Mouse (Mus musculus) hindbrain, embryonic 11.5 days (tissue): Measurements from ENCODE around the gene Magi2. TPM values are rescaled to one million over a fixed set of nuclear protein-coding genes. Genes with fewer than 3 reads are reported as not detected.

Experiments used
- ATAC-seq: fragments of 200-750 bp; cut with Nextera tagmentation; 2 replicates; pipeline ENCODE4 v1.8.0; 2017; ENCODE audit warnings: mild to moderate bottlenecking, moderate TSS enrichment, moderate library complexity; ENCODE audit not compliant: low FRiP score
- DNase-seq: peaks from one replicate; pipeline ENCODE4 v3.0.0-alpha.2; 2015; ENCODE audit warnings: low spot score
- H3K27ac ChIP-seq: fragments of 300-500 bp; sonication (generic); 2 replicates; pipeline ENCODE4 v1.5.1; 2014; ENCODE audit warnings: mild to moderate bottlenecking, low read depth, low read length
- H3K27me3 ChIP-seq: fragments of 300-500 bp; sonication (generic); 2 replicates; pipeline ENCODE4 v1.6.1; 2014; ENCODE audit warnings: mild to moderate bottlenecking, low read length, moderate library complexity, mixed read lengths; ENCODE audit not compliant: control insufficient read depth, insufficient read depth
- H3K36me3 ChIP-seq: fragments of 300-500 bp; sonication (generic); 2 replicates; pipeline ENCODE4 v1.6.1; 2014; ENCODE audit warnings: mild to moderate bottlenecking, low read length, moderate library complexity, mixed read lengths; ENCODE audit not compliant: control insufficient read depth, insufficient read depth
- H3K4me1 ChIP-seq: fragments of 300-500 bp; sonication (generic); replicated peaks from 2 replicates; pipeline ENCODE4 v1.6.1; 2014; ENCODE audit warnings: low read length, mixed read lengths; ENCODE audit not compliant: control insufficient read depth, insufficient read depth
- H3K4me2 ChIP-seq: fragments of 300-500 bp; sonication (generic); replicated peaks from 2 replicates; pipeline ENCODE4 v1.6.1; 2014; ENCODE audit warnings: mild to moderate bottlenecking, low read depth, low read length
- H3K4me3 ChIP-seq: fragments of 300-500 bp; sonication (generic); 2 replicates; pipeline ENCODE4 v1.5.1; 2014; ENCODE audit warnings: low read depth, low read length
- H3K9ac ChIP-seq: fragments of 300-500 bp; sonication (generic); 2 replicates; pipeline ENCODE4 v1.6.1; 2014; ENCODE audit warnings: low read depth, low read length
- H3K9me3 ChIP-seq: fragments of 300-500 bp; sonication (generic); 2 replicates; pipeline ENCODE4 v1.6.1; 2016; ENCODE audit warnings: low read length; ENCODE audit not compliant: control insufficient read depth
- WGBS: fragments of 180-500 bp; shearing (Covaris S2); extraction: QIAGEN DNeasy Blood & Tissue Kit; methylation state at CpG from one replicate; pipeline ENCODE4 v1.1.7; 2014; 5-methylcytosine and 5-hydroxymethylcytosine counted together
- polyA plus RNA-seq: library from polyadenylated mRNA; unstranded; fragments of >200 nt; fragmentation: Nextera tagmentation; extraction: Ambion mirVana; gene quantifications from 2 replicates; pipeline ENCODE4 v1.2.1, GENCODE M21; 2014

Magi2 gene
- polyA plus RNA-seq, 1 experiment from 2014 or later, result 8.7 TPM

DNA sequence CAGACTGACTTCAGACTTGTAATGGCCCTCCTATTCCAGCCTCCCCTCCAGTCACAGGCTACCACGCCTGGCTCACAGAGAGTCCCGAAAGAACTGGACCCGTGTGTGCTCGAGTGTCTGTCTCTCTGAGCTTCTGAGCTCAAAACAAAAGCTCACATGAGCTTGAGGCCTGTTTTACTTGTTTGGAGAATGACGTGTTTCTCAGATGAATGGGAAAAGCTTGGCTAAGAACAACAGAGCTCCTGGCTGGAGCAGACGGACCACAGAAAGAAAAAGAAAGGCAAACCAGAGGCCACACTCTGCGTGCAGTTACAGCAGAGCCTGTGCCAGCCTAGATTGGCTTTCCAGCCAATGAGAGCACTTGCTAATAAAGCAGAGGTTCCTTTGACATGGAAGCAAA lies 1524.9 kb downstream of the Magi2 start:
- Histone ChIP-seq H3K9me3 (no peaks in the 10 kb centered on the region), H3K4me1 (no peaks in the 10 kb centered on the region; the same call in 1 of the 2 replicates), H3K4me2 (no peak overlapping the region), H3K4me3 (no peak overlapping the region), H3K9ac (no peak overlapping the region), H3K36me3 (no peaks in the 10 kb centered on the region), H3K27me3 (no peaks in the 10 kb centered on the region), H3K27ac (no peak overlapping the region)
- WGBS, result 56% methylated on average over 7 of the region's 7 CpGs
- DNase-seq, result no peak
- peak; percentile 42; the same call in 1 of the 2 replicates for ATAC-seq

DNA sequence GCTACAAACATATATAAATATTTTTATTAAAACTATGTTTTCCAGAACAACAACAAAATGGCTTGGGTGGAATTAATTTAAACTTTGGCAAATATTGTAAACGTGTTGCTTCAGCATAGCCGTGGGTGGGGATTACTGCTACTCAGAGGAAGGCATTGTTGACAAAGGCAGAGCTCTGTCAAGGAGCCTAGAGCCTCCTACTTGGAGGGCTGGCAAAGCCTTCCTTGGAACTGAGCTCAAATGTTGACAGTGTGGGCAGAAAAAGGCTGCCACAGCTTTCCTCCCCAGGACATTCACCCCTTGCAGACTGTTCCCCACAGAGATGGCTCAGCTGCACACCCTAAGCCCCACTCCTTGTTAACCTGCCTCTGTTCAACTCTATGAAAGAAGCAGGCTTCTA lies 1526.3 kb downstream of the Magi2 start:
- no peak overlapping the region for H3K27ac ChIP-seq
- no peaks in the 10 kb centered on the region; the same call in 1 of the 2 replicates for H3K4me1 ChIP-seq
- no peak overlapping the region for H3K9ac ChIP-seq
- no peak for DNase-seq
- no peak overlapping the region for H3K4me2 ChIP-seq
- no peaks in the 10 kb centered on the region for H3K36me3 ChIP-seq
- 59% methylated on average over 2 of the region's 2 CpGs for WGBS
- no peaks in the 10 kb centered on the region for H3K9me3 ChIP-seq
- no peak for ATAC-seq
- no peak overlapping the region for H3K4me3 ChIP-seq
- no peaks in the 10 kb centered on the region for H3K27me3 ChIP-seq

DNA sequence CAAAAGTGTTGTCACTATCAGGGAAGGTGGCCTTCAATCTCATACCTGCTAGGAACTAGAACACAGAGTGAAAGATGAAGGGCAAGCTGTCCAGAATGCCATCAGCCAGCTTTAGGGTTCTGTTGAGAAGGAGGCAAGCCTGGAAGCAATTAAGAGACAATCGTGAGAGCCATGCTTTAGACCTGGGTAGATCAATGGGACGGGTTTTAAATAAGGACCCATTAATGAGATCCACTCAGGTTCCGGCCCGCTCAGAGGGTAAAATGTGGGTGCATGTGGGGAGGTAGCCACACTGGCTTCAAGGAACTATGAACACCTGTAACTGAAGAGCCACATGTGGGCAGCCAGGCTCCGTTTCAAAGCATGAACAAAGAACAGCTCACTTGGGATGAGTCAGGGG lies 1527.1 kb downstream of the Magi2 start:
- no peaks in the 10 kb centered on the region for H3K9me3 ChIP-seq
- H3K4me3 ChIP-seq, result no peak overlapping the region
- no peaks in the 10 kb centered on the region for H3K27me3 ChIP-seq
- no peak for ATAC-seq
- H3K9ac ChIP-seq, result no peak overlapping the region
- H3K36me3 ChIP-seq, result no peaks in the 10 kb centered on the region
- 78% methylated on average over 5 of the region's 5 CpGs for WGBS
- no peak overlapping the region for H3K4me2 ChIP-seq
- no peak overlapping the region for H3K27ac ChIP-seq
- DNase-seq, result no peak
- H3K4me1 ChIP-seq, result no peaks in the 10 kb centered on the region; the same call in 1 of the 2 replicates
